Mouse (Mus musculus) T-helper 1 cell (primary cell): Measurements from ENCODE around the gene Snap25.

Experiments
- in situ Hi-C: fragments of 300-600 bp; cut with MboI, MseI; formaldehyde crosslinking; loops from one replicate; pipeline ENCODE4 v1.15.1; 2025; ENCODE audit warnings: high pct_unique_total_duplicates

The Snap25 gene

DNA sequence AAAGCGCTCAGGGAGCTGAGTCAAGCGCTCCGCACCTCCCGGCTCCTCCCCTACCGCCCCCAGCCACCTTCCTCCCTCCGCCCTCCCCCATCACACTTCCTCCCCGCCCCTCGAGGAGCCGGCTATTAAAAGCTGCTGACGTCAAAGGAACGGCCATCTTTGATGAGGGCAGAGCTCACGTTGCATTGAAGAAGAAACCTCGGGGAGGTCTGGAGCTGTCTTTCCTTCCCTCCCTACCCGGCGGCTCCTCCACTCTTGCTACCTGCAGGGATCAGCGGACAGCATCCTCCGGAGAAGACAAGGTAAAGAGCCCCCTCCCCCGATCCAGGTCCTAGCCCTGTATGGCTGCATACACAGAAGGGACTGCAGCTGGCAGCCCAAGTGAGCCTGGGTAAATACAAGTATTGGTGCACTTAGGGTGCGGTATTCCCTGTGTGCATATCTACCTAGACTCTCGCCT is at the start of gene Snap25:
Snap25 (plus strand) TSS at position 155 of the 460 bp plus-strand sequence.
- in situ Hi-C loops, result no loop called here

DNA sequence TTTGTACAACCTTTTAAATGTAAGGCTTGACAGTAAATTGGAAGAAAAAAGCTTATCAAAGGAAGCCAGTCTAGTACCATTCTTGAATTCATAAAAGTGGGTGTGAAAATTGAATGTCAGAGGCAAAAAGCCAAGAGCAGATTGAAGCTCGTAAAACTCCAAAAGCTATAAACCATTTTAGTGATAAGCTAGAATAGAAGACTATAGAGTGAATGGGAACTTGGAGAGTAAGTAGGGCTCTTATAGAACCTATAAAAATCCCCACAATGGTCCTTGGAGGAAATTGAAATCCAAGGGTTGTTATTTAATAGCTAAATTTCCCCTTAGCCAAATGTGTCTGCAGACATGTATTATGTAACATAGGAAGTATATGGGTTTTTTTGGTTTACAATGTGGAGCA is 46.3 kb upstream of the Snap25 start:
- in situ Hi-C loops, result loop anchor here (10.0 kb wide), 1 partner anchor 1868 kb away; no protein-coding TSS in a partner anchor

DNA sequence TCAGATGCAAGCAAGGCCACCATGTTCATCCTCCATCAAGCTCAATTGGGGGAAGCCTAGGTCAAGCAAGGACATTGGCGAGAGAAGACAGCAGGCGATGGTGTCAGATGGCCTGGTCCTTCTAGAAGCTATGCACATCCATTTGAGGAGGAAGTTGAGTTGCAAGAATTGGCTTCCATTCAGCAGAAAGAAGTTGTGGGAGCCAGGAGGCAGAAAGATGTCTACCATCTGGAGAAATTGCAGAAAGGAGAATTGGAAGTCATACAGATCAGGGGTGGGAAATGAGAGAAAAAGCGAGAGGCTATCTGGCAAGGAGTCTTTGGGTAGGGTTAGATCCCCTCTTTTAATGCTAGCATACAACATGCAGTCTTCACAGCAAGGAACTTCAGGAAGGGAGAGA is 44.1 kb upstream of the Snap25 start:
- in situ Hi-C loops, result loop anchor here (10.0 kb wide), 1 partner anchor 1866 kb away; no protein-coding TSS in a partner anchor

DNA sequence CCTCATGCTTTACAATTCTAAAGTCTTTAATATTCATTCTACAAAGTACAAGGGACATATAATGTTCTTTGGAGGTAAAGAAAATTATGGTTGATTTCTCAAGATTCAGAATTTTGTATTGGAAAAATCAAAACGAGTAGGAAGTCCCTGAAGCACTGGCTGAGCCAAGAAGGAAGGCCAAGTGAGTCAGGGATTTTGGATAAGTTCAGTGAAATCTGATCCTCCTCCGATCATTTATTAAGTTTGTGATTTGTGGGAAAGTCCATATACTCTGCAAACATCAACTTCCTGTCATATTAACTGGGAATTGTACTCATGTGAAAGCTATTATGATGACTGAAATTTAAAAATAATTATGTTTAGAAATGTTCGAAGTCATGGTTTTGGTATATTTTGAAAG is 43.6 kb upstream of the Snap25 start:
- in situ Hi-C loops, result loop anchor here (10.0 kb wide), 1 partner anchor 1865 kb away; no protein-coding TSS in a partner anchor

DNA sequence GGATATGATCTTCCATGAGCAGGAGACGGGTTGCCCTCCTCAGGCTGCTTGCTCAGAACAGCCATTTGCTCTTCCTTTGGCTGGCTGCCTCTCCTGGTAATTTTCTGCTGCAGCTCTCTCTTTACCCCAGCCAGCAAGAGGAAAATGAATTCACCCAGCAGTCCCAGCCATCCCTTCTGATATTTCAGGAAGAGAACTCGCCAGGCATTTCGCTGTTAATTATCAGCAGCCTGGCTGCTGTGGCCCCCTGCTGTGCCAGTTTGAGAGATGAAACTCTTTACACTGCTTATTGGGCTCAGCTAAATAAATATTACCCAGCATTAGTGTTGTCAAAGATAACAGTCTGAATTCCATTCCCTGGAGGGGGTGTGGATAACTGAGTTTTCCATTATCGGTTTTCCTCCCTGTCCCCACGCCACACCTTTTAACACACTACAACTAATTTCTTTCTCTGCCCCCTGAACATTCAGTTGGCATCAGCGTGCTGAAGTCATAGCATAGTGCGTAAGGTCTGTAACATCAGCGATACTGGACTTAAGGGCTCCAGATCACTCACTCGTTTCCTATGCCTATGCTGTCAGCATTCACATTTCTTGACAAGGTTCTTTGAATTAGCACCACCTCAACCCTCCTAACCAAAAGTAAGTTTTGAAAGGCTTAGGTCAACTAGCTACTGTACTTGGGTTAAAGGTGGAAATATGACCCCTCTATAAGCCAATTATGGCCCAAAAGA is 42.5 kb upstream of the Snap25 start:
- in situ Hi-C loops, result no loop called here

DNA sequence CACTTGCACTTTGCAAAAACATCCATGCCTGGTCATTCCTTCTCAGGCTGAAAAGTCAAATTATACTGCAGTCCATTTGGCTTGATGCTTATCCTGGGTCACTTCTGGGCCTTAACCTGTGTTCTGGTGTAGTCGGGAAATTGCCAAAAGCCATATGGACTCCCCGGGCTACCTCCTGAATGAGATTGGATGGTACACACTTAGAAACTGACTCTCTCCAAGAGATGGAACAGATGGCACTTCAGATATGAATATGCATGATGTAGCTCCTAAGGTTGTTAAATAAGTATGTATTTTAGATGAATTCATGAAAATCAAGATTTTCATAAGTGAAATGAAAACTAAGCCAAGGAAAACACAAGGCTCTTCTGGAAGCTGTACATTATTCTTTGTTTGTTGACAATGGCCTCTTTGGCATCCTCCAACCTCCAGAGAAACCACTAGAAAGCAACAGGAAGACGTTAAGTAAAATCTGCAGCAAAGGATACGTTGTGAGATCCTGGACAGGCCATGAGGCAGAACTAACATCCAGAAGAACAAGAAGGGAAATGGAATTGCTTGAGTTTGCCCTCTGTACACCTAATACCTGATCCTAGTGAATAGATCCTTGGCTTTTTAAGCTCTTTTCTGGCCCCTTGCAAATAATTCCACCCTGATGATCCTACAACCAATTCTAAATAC is 39.0 kb upstream of the Snap25 start:
- in situ Hi-C loops, result no loop called here

DNA sequence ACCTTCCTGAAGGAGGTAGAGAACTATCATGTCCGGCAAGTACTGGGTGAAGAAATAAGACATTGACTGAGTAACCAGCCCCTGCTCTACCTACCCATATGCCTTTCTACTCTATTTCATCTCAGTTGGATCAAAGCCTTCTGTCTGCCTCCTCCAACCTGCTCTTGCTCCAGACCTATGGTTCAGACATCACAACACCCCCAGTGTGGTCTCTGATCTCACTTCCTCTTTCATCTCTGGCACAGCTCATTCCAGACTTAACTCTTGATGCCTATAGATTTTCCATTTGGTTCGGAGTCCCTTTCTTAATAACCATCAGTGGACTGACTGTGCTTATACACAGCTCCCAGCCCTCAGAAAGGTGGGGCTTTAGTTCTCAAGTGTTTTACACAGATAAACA is 37.1 kb upstream of the Snap25 start:
- in situ Hi-C loops, result no loop called here

DNA sequence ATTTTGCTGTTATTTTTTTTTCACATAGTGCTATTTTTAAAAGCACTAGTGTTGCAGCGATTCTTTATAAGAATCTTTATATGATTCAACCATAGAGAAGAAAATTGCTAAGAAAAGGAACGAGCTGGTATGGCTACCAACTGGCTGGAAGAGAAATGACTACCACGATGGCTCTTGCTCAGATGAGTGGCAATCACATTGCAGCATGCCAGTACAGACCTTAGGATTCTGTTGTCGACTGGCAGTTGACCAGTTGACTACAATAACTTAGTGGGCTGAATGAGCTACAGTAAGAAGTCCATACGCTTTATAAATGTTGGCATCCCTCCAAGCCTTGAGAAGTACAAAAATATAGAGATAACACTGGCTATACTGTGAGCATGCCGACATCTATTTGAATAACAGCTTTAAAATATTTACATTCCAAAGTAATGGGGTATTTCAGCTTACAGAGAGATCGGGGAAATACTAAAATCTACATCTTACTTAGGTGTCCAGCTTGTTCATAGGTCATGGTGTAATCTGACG is 36.3 kb upstream of the Snap25 start:
- in situ Hi-C loops, result no loop called here

DNA sequence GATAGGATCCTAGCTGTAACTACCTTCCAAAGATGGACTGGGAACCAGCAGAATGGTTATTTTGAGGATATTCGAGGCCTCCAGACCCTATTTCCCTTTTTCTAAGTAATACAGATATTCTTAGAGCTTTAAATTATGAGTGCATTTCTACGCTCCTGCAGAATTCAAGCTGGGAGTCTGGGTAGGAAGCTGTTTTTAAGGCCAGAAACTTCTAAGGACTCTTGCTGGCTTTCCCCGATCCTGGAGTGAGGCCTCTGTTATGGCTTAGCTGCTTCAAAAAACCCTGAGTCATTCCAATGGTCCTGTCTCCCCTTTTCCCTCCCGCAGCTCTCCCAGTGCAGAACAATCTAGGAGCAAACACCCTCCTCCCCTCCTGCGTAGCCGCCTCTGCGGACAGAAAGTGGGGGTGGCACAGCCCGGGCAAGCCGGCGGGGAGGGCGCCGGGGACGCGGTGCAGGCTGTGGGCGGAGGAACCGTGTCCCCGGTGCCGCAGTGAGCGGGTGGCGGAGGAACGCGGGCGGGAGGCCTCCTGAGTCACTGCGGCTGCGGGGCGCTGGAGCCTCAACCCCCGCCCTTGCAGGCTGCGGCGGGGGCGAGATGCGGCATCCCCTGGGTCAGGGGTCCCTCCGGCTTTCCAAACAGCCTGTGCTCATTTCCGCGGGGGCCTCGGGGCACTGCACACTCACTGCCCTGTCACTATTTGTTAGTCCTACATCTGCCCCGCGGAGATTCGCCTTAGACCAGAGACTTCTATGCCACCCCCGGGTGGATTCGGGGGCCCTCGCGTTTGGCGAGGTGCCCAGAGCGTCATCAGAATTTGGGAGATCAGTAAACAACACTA is 34.7 kb upstream of the Snap25 start:
- in situ Hi-C loops, result no loop called here

DNA sequence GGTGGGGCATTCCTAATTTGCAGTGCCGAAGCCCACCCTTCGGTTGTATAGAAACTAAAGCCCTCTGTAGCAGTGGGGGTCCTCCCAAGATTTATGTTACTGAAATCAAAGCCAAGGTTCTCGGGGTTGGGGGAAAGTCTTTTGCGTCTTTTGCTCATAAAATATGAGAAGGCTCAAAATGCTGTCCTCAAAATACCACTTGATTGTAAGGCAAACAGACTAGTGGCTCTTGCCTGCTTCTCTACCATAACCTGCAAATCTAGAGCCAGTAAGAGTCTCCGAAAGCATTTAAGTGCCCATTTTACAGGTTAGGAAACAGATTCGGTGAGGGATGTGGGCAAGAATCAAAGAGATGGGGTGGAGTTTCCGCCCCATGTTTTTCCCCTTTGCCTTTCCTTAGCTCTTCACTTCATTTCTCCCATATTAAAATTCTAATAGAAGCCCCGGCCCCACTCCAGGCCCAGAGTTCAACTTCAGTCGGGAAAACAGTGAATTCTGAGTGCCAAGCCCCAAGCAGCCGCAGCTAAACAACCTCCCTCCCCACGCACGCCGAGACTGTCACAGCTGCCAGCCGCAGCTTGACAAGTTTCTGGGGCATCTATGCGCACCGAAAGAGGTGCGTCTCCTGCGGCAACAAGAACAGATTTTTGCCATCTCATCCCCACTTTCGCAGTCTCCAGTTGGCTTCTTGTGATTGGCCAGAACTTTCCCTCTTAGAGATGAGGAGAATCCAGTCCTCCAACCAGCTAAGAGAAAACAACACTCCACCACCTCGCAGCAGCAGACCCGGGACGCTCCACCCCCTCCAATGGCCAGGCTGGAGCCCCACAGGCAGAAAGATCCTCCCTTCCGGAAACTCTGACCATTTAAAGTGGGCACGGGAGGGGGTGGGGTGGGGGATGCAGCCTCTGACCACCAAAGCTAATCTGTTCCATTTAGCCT is 33.7 kb upstream of the Snap25 start:
- in situ Hi-C loops, result no loop called here

DNA sequence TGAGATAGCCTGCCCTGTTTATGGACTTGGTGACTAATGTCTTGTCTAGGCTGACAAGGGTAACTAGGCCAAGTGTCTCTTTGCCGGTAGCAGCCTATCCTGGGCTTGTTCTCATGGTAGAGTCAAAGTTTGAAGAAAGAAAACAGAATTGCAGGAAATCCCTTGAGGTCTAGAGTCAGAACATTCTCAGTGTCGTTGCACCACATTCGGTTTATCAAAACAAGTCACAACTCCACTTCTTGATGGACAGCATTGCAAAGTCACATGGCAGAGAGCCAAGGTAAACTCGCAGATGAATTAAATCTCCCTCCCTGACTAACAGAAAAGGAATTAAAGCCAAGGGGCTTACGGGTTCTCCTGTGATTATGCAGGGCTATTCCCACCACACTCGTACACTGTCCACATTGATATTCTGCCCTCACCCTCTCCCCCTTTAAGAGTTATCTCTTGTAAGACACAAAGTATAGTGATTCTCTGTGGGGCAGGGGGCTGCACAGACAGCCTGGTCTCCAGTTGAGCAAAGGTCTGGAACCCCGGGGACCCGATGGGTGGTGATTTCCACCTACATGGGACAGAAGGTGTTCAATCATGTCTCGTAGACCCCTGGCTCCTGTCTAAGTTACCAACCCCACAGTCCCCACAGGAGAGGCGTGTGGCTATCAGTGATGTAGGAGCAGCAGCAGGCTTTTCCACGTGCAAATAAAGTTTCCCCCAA is 30.9 kb upstream of the Snap25 start:
- in situ Hi-C loops, result no loop called here

DNA sequence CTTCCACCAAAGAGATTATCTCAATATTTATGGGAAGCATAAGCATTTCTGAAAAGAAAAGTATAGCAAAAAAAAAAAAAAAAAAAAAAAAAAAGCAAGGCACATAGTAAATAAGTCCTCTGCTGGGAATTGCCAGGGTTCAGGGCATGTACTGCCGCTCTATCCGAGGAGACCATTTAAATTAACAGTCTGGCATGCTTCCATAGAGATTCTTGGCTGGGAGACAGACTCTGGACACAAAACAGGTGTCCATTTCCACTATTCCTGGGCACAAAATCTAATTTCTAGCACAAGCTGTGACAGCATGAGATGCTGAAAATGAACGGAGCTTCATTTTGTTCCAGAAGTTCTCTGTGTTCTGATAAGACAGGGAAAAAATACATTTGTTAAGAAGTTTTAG is 27.1 kb upstream of the Snap25 start:
- in situ Hi-C loops, result no loop called here

DNA sequence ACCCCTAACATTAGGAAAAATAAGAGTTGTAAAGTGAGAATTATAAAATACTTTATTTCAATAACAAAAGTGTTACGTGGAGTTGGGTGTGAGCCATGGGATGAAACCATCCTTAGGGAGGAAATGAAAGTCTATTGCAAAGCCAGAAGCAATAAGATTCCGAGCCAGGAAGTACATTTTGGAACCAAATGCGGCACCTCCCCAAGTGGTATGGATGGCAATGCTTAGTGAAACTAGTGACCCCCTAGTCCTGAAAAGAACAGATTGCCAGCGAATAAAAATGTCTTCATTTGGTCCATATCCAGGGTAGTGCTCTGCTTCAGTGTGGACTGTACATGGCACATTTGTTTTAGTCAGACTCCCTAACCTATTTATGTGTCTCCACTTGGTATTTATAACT is 25.9 kb upstream of the Snap25 start:
- in situ Hi-C loops, result no loop called here

DNA sequence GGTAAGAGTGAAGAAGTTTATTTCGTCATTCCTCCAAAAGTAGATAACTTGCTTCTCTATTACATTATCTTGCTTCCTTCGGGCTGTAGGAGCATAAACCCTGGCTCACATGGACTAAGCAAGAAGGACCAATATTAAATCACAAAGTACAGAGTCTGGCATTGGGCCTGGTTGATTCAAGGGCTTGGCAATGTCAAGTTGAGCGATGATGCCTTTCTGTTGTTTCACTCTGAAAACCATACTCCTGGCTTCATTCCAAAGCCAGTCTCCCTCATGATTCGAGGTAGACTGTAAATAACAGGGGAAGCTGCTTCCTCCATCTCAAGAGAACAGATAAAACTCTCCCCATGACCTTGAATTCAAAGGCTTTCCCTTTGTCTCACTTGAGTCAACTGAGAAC is 23.8 kb upstream of the Snap25 start:
- in situ Hi-C loops, result no loop called here

DNA sequence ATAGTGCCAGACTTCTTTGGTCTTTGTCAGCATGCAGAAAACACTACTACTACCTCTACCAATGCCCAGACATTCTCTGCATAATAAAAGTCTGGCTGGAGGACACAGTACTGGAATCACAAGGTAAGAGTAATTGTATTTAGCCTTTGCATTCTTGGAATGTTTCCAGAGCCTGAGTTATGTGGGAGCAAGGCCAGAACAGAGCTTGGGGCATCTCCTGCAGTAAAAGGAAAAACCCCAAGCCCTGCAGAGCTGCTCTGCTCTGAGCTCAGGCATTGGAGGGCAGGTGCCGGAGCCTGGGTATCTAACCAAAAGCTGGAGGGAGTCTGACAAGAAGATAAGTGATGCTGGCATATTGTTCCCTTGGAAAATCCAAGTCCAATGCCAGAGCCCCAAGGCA is 21.6 kb upstream of the Snap25 start:
- in situ Hi-C loops, result no loop called here

DNA sequence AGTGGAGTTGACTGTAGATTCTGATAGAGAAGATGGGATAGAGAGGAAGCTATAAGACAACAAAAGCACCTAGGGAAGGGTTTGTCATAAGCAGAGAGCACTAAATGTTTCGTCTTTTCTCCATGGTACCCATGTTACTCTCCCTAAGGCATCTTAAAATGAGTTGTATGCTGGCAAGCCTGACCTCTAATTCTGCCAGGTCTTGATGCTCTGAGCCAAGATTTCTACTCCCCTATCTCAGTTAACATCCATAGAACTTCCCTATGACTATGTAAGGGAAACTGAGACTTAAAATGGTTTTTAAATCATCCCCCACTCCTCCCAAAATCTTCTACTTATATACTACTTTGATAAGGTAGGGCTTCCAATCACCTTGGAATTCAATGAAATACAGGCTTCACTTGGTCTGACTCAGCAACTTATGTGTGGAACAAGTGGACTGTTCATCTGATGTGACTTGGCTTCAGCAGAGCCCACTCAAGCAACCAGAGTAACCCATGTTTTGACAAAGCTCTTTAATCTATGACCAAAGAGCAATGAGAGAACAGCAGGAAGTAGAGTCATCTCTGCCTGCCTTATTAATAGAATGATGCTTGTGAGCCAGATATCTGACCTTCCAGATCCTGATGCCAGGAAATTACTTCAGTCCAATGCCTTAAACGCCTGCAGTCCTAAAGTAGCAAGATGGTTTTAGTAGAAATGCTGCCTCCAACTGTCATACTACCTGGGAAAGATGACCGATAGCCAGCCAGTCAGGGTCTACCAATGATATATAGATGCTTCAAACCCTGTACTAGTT is 13.6 kb upstream of the Snap25 start:
- in situ Hi-C loops, result no loop called here

DNA sequence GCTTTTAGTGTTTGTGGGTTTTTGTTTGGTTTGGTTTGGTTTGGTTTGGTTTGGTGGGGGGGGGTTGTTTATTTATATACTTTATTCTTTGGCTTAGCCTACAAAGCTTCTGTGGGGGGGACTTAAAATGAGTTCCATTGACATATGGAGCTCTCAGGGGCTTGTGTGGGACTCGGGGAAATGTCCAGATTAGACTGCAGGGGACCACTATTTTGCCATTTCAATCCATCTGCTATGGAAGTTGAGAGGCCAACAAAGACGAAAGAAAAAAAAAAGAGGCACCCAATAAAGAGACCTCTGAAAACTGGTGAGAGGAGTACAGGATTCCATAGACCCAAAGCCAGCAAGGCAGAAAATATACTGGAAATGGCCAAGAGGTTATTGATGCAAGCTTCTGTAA is 9.9 kb upstream of the Snap25 start:
- in situ Hi-C loops, result no loop called here

DNA sequence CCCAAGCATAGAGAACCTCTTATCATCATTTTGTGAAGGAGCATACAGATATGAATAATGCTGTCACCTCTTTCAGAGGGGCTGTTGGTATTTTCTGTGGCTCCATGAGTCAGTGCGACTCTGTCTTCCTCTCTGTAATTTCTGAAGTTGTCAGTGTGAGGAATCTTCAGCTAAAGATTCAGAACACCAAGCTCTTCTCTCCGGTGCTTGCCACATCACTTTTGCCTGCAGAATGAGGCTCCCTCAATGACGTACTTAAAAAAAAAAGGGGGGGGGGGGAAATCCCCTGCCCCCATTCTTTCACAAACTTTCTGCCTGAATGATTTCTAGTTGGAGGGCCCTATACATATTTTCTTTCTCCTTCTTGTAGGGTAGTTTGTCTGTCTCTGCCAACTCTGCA is 2.1 kb upstream of the Snap25 start:
- in situ Hi-C loops, result no loop called here

DNA sequence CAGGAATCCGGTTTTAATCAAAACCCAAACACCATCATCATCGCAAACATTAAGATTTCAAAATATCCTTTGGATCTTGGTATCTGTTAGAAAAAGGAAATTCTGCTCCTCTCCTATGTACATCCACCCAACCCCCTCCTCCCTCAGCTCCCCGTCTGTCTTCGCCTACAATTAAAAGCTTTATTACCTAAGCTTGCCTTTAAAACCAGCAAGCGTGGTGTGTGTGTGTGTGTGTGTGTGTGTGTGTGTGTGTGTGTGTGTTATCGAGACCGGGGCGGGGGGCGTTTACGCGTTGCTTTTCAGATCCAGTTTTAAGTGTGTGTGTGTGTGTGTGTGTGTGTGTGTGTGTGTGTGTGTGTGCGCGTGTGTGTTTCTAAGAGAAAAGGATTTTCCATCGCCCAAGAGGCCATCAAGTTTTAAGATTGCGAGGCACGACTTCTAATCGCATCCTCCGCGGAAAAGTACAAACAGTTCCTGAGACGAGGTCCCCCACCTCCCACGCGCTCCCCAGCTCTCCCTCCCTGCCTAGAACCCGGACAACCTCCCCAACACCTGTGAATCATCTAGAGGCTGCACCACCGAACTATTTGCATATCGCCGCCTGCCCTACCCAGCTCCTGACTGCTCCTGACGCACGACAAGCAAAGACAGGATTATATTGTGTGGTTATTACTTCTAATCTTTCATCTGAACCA is 1.4 kb upstream of the Snap25 start:
- in situ Hi-C loops, result no loop called here
